Mouse (Mus musculus) adrenal gland, adult 8-10 months (tissue): ENCODE results near the gene Bsph2. TPM values are rescaled to one million over a fixed set of nuclear protein-coding genes. Genes with fewer than 3 reads are reported as not detected.
A peak's percentile ranks its signal among the peaks of the same experiment; 100 is the strongest.

Experiments
- DNase-seq: peaks from one replicate; pipeline ENCODE4 v3.0.0; 2022
- total RNA-seq, 4 experiments: library from RNA; stranded (reverse); gene quantifications; 2 replicates each; pipeline ENCODE4 v1.2.4; 2022

The Bsph2 gene
- total RNA-seq: not detected

GRCm38 (mm10) chr7:13570967-13571366 lies at the start of gene Bsph2:
Gene Bsph2, minus strand, starts transcription at chr7:13571067.
- no peak for DNase-seq

GRCm38 (mm10) chr7:13511539-13511938 lies 59.3 kb downstream of the Bsph2 start:
- DNase-seq: peak; percentile 12

Other genes starting within 250 kb of the Bsph2 start
- under 1 TPM; 0.17 to 0.56 (median 0.22) TPM for gene Pla2g4c, start 246.4 kb downstream of the Bsph2 start, total RNA-seq
- not detected for gene Cabp5, start 172.9 kb downstream of the Bsph2 start, total RNA-seq
- gene Bsph1, start 120.2 kb downstream of the Bsph2 start, total RNA-seq: not detected
- gene Sult2a5, start 52.9 kb upstream of the Bsph2 start, total RNA-seq: not detected
- not detected for gene Sult2a2, start 162.4 kb upstream of the Bsph2 start, total RNA-seq